Mouse (Mus musculus) erythroblast, embryonic 14.5 days (primary cell): Measurements from ENCODE around the gene Kdm1b.

Experiments
- GATA1 ChIP-seq: IDR thresholded peaks from 2 replicates; pipeline ENCODE4 v1.6.1; 2012; ENCODE audit warnings: low read length, inconsistent platforms, mixed read lengths
- TAL1 ChIP-seq: IDR thresholded peaks from 3 replicates; pipeline ENCODE4 v1.6.1; 2012; ENCODE audit warnings: low read length, inconsistent platforms, mixed read lengths

DNA sequence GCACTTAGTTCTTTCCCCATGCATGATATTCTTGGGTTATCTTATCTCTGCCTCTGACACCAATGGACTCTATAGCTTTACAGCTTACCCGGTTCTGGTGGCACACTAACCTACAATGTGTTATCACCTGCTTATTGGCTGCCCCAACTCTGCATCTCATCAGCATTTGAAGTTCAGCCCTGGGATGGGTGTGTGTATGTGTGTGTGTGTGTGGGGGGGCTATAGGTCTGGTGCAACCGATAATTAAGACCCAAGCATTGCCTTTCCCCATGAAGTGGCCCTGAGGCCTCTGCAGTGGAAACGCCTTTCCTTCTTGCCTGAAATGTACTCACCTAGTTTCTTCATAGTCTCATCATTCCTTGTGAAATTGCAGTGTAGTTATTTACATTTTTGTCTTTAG lies 72.7 kb downstream of the Kdm1b start:
- TF ChIP-seq GATA1 (peak; percentile 43), TAL1 (no peak; the same call in 1 of the 3 replicates)
